Mouse (Mus musculus): ENCODE results near the gene Btbd17.
A peak's percentile ranks its signal among the peaks of the same experiment; 100 is the strongest.

Gene Btbd17

GRCm38 (mm10) chr11:114802540-114803267, 7.0 kb upstream of the Btbd17 start:
- no peak for DNase-seq (ENCODE audit: low spot score)

- no peak for DNase-seq (ENCODE audit: low spot score)
These were observed 6.2 kb upstream of the Btbd17 start for GRCm38 (mm10) chr11:114801906-114802305.

GRCm38 (mm10) chr11:114798624-114799023, 2.9 kb upstream of the Btbd17 start, which contains the start of gene Gpr142:
Gpr142 (plus strand) TSS chr11:114798924.
- no peak for DNase-seq (ENCODE audit: low spot score)

- DNase-seq (ENCODE audit: low spot score) = no peak
These were observed 2.2 kb upstream of the Btbd17 start for GRCm38 (mm10) chr11:114797981-114798380.

GRCm38 (mm10) chr11:114797176-114797575, 1.4 kb upstream of the Btbd17 start:
- DNase-seq (ENCODE audit: low spot score) = no peak

GRCm38 (mm10) chr11:114795231-114795746, 456 bp downstream of the Btbd17 start:
- DNase-seq (ENCODE audit: low spot score) = peak; percentile 57

GRCm38 (mm10) chr11:114794691-114795090, 1.1 kb downstream of the Btbd17 start:
- DNase-seq (ENCODE audit: low spot score) = no peak

GRCm38 (mm10) chr11:114793868-114794545, 1.7 kb downstream of the Btbd17 start:
- no peak for DNase-seq (ENCODE audit: low spot score)

GRCm38 (mm10) chr11:114792931-114793494, 2.7 kb downstream of the Btbd17 start:
- DNase-seq (ENCODE audit: low spot score) = no peak

GRCm38 (mm10) chr11:114791891-114792411, 3.8 kb downstream of the Btbd17 start:
- DNase-seq (ENCODE audit: low spot score) = no peak

- DNase-seq (ENCODE audit: low spot score) = no peak
These were observed 4.3 kb downstream of the Btbd17 start for GRCm38 (mm10) chr11:114791351-114791889.

GRCm38 (mm10) chr11:114790841-114791240, 4.9 kb downstream of the Btbd17 start:
- DNase-seq (ENCODE audit: low spot score) = no peak

- no peak for DNase-seq (ENCODE audit: low spot score)
These were observed 5.6 kb downstream of the Btbd17 start for GRCm38 (mm10) chr11:114790171-114790570.

GRCm38 (mm10) chr11:114789716-114790115, 6.0 kb downstream of the Btbd17 start:
- no peak for DNase-seq (ENCODE audit: low spot score)

- peak; percentile 85 for DNase-seq (ENCODE audit: low spot score)
These were observed 6.6 kb downstream of the Btbd17 start for GRCm38 (mm10) chr11:114789061-114789714.

- DNase-seq (ENCODE audit: low spot score) = no peak
These were observed 8.1 kb downstream of the Btbd17 start for GRCm38 (mm10) chr11:114787611-114788010.

- DNase-seq (ENCODE audit: low spot score) = no peak
These were observed 9.4 kb downstream of the Btbd17 start for GRCm38 (mm10) chr11:114786326-114786725.

- DNase-seq (ENCODE audit: low spot score) = no peak
These were observed 9.9 kb downstream of the Btbd17 start for GRCm38 (mm10) chr11:114785892-114786291.

- DNase-seq (ENCODE audit: low spot score) = no peak
These were observed 15.7 kb downstream of the Btbd17 start for GRCm38 (mm10) chr11:114780076-114780475.

- no peak for DNase-seq (ENCODE audit: low spot score)
These were observed 23.8 kb downstream of the Btbd17 start for GRCm38 (mm10) chr11:114771896-114772295.

- DNase-seq (ENCODE audit: low spot score) = no peak
These were observed 25.8 kb downstream of the Btbd17 start for GRCm38 (mm10) chr11:114769911-114770310.

Measured in ovary, postnatal 14 days (tissue).